Mouse (Mus musculus) T-helper 1 cell (primary cell): ENCODE data around the gene Pdcd10.

ENCODE experiments used
- in situ Hi-C: fragments of 300-600 bp; cut with MboI, MseI; formaldehyde crosslinking; loops from one replicate; pipeline ENCODE4 v1.15.1; 2025; ENCODE audit warnings: high pct_unique_total_duplicates

The Pdcd10 gene

GRCm38 (mm10) chr3:75556695-75557291, at the start of gene Pdcd10:
Gene Pdcd10, minus strand, starts transcription at chr3:75556856.
- in situ Hi-C loops = no loop called here

- in situ Hi-C loops = no loop called here
These were observed 28.2 kb upstream of the Pdcd10 start for GRCm38 (mm10) chr3:75584898-75585297.

- in situ Hi-C loops = no loop called here
These were observed 26.6 kb upstream of the Pdcd10 start for GRCm38 (mm10) chr3:75583293-75583692.

GRCm38 (mm10) chr3:75579352-75579751, 22.7 kb upstream of the Pdcd10 start:
- in situ Hi-C loops = no loop called here

- in situ Hi-C loops = no loop called here
These were observed 18.9 kb upstream of the Pdcd10 start for GRCm38 (mm10) chr3:75575582-75575981.

- in situ Hi-C loops = no loop called here
These were observed 17.4 kb upstream of the Pdcd10 start for GRCm38 (mm10) chr3:75574074-75574473.

GRCm38 (mm10) chr3:75557292-75557691, 636 bp upstream of the Pdcd10 start, which contains the start of gene Serpini1:
Gene Serpini1, plus strand, starts transcription at chr3:75557547.
- in situ Hi-C loops = no loop called here

- in situ Hi-C loops = no loop called here
These were observed 448 bp downstream of the Pdcd10 start for GRCm38 (mm10) chr3:75556121-75556694.

GRCm38 (mm10) chr3:75551248-75551647, 5.4 kb downstream of the Pdcd10 start:
- in situ Hi-C loops = no loop called here

GRCm38 (mm10) chr3:75544287-75544686, 12.4 kb downstream of the Pdcd10 start:
- in situ Hi-C loops = no loop called here

GRCm38 (mm10) chr3:75542852-75543251, 13.8 kb downstream of the Pdcd10 start:
- in situ Hi-C loops = no loop called here

GRCm38 (mm10) chr3:75541259-75541658, 15.4 kb downstream of the Pdcd10 start:
- in situ Hi-C loops = no loop called here

GRCm38 (mm10) chr3:75534045-75534834, 22.4 kb downstream of the Pdcd10 start:
- in situ Hi-C loops = no loop called here

GRCm38 (mm10) chr3:75531074-75531473, 25.6 kb downstream of the Pdcd10 start:
- in situ Hi-C loops = no loop called here

GRCm38 (mm10) chr3:75522527-75522926, 34.1 kb downstream of the Pdcd10 start:
- in situ Hi-C loops = no loop called here

- in situ Hi-C loops = no loop called here
These were observed 35.3 kb downstream of the Pdcd10 start for GRCm38 (mm10) chr3:75521314-75521713.

GRCm38 (mm10) chr3:75517631-75518250, 38.9 kb downstream of the Pdcd10 start:
- in situ Hi-C loops = no loop called here

- in situ Hi-C loops = no loop called here
These were observed 57.4 kb downstream of the Pdcd10 start for GRCm38 (mm10) chr3:75498961-75499960.

GRCm38 (mm10) chr3:75492913-75493312, 63.7 kb downstream of the Pdcd10 start:
- in situ Hi-C loops = no loop called here

- in situ Hi-C loops = no loop called here
These were observed 74.6 kb downstream of the Pdcd10 start, which contains the start of gene Wdr49 for GRCm38 (mm10) chr3:75482056-75482455. Gene Wdr49, minus strand, starts transcription at chr3:75482156.

GRCm38 (mm10) chr3:75475106-75475505, 81.5 kb downstream of the Pdcd10 start:
- in situ Hi-C loops = no loop called here
